Mouse (Mus musculus) MEL (cell line): ENCODE data around the gene Arl14ep. TPM values are rescaled to one million over a fixed set of nuclear protein-coding genes. Genes with fewer than 3 reads are reported as not detected.

Experiments
- DNase-seq: peaks from one replicate; pipeline ENCODE4 v3.0.0; 2011; ENCODE audit warnings: low read depth, low spot score
- H3K27ac ChIP-seq: 2 replicates; pipeline ENCODE4 v1.5.1; 2012; ENCODE audit warnings: low read depth, mild to moderate bottlenecking, control low read depth, low read length, moderate library complexity; ENCODE audit not compliant: control insufficient read depth
- H3K27me3 ChIP-seq, 2 experiments: fragments of 150-350 bp in 1 of 2; sonication (generic) in 1 of 2; 2 replicates each; pipeline ENCODE4 v1.6.1; 2012; ENCODE audit warnings: low read length in 2 of 2, mild to moderate bottlenecking in 2 of 2, improper control_type of control experiment in 1 of 2, moderate library complexity in 1 of 2; ENCODE audit not compliant: insufficient read depth in 2 of 2, control insufficient read depth in 1 of 2
- H3K36me3 ChIP-seq, 2 experiments: 2 replicates each; pipeline ENCODE4 v1.6.1; 2012 to 2014; ENCODE audit warnings: low read length in 2 of 2, improper control_type of control experiment in 1 of 2, inconsistent platforms in 1 of 2, mild to moderate bottlenecking in 1 of 2; ENCODE audit not compliant: insufficient read depth in 2 of 2, control insufficient read depth in 1 of 2
- H3K4me1 ChIP-seq, 2 experiments: fragments of 150-350 bp in 1 of 2; sonication (generic) in 1 of 2; 2 replicates each; pipeline ENCODE4 v1.6.1; 2012; ENCODE audit warnings: low read length in 2 of 2, improper control_type of control experiment in 1 of 2, mild to moderate bottlenecking in 1 of 2; ENCODE audit not compliant: insufficient read depth in 2 of 2, control insufficient read depth in 1 of 2
- H3K4me3 ChIP-seq, 2 experiments: fragments of 150-350 bp in 1 of 2; sonication (generic) in 1 of 2; 2 replicates each; pipeline ENCODE4 v1.5.1; 2012; ENCODE audit warnings: low read depth in 2 of 2, low read length in 2 of 2, mild to moderate bottlenecking in 2 of 2, moderate library complexity in 2 of 2, control low read depth in 1 of 2, improper control_type of control experiment in 1 of 2; ENCODE audit not compliant: control insufficient read depth in 1 of 2, insufficient read depth in 1 of 2
- H3K79me2 ChIP-seq: 2 replicates; pipeline ENCODE4 v1.6.1; 2012; ENCODE audit warnings: mild to moderate bottlenecking, low read length, moderate library complexity; ENCODE audit not compliant: control insufficient read depth, poor library complexity, insufficient read depth
- H3K9ac ChIP-seq: 2 replicates; pipeline ENCODE4 v1.6.1; 2012; ENCODE audit warnings: low read depth, mild to moderate bottlenecking, control low read depth, low read length, moderate library complexity; ENCODE audit not compliant: control insufficient read depth, poor library complexity, severe bottlenecking
- H3K9me3 ChIP-seq: fragments of 150-350 bp; sonication (generic); replicated peaks from 2 replicates; pipeline ENCODE4 v1.6.1; 2012; ENCODE audit warnings: mild to moderate bottlenecking, low read length, improper control_type of control experiment, moderate library complexity; ENCODE audit not compliant: insufficient read depth
- BHLHE40 ChIP-seq: IDR thresholded peaks from 2 replicates; pipeline ENCODE4 v1.6.1; 2012; ENCODE audit warnings: low read depth, mild to moderate bottlenecking, inconsistent platforms, low read length, improper control_type of control experiment, borderline replicate concordance
- CHD1 ChIP-seq: IDR thresholded peaks from 2 replicates; pipeline ENCODE4 v1.6.1; 2012; ENCODE audit warnings: low read depth, mild to moderate bottlenecking, inconsistent platforms, low read length, improper control_type of control experiment
- CHD2 ChIP-seq: IDR thresholded peaks from 2 replicates; pipeline ENCODE4 v1.6.1; 2011; ENCODE audit warnings: low read length, improper control_type of control experiment
- CTCF ChIP-seq, 3 experiments: IDR thresholded peaks in 2 of 3; conservative IDR thresholded peaks in 1 of 3; 2 replicates each; pipeline ENCODE4 v1.5.1; 2011 to 2012; ENCODE audit warnings: low read length in 3 of 3, low read depth in 2 of 3, mild to moderate bottlenecking in 2 of 3, improper control_type of control experiment in 1 of 3, inconsistent platforms in 1 of 3, mixed read lengths in 1 of 3, moderate library complexity in 1 of 3; ENCODE audit not compliant: control insufficient read depth in 1 of 3, insufficient read depth in 1 of 3, poor library complexity in 1 of 3, severe bottlenecking in 1 of 3
- E2F4 ChIP-seq: IDR thresholded peaks from 2 replicates; pipeline ENCODE4 v1.6.1; 2011; ENCODE audit warnings: low read depth, low read length, improper control_type of control experiment, borderline replicate concordance
- ELF1 ChIP-seq: IDR thresholded peaks from 2 replicates; pipeline ENCODE4 v1.6.1; 2014; ENCODE audit warnings: low read depth, mild to moderate bottlenecking, inconsistent platforms, low read length, improper control_type of control experiment, moderate library complexity
- EP300 ChIP-seq, 2 experiments: IDR thresholded peaks; 2 replicates each; pipeline ENCODE4 v1.6.1; 2011; ENCODE audit warnings: improper control_type of control experiment in 2 of 2, low read length in 2 of 2, low read depth in 1 of 2, mild to moderate bottlenecking in 1 of 2
- ETS1 ChIP-seq: IDR thresholded peaks from 2 replicates; pipeline ENCODE4 v1.6.1; 2012; ENCODE audit warnings: low read depth, mild to moderate bottlenecking, inconsistent platforms, low read length, improper control_type of control experiment, moderate library complexity
- GABPA ChIP-seq: IDR thresholded peaks from 2 replicates; pipeline ENCODE4 v1.6.1; 2012; ENCODE audit warnings: low read depth, mild to moderate bottlenecking, inconsistent platforms, low read length, improper control_type of control experiment, moderate library complexity
- GATA1 ChIP-seq: IDR thresholded peaks from 2 replicates; pipeline ENCODE4 v1.6.1; 2011; ENCODE audit warnings: low read depth, low read length, improper control_type of control experiment
- HCFC1 ChIP-seq: IDR thresholded peaks from 2 replicates; pipeline ENCODE4 v1.6.1; 2012; ENCODE audit warnings: low read depth, mild to moderate bottlenecking, inconsistent platforms, low read length, improper control_type of control experiment, moderate library complexity
- JUND ChIP-seq: IDR thresholded peaks from 2 replicates; pipeline ENCODE4 v1.6.1; 2011; ENCODE audit warnings: low read depth, mild to moderate bottlenecking, improper control_type of control experiment, low read length
- MAFK ChIP-seq: IDR thresholded peaks from 2 replicates; pipeline ENCODE4 v1.6.1; 2011; ENCODE audit warnings: low read depth, mild to moderate bottlenecking, low read length, improper control_type of control experiment, borderline replicate concordance
- MAX ChIP-seq: IDR thresholded peaks from 2 replicates; pipeline ENCODE4 v1.6.1; 2011; ENCODE audit warnings: low read length, improper control_type of control experiment
- MAZ ChIP-seq: IDR thresholded peaks from 2 replicates; pipeline ENCODE4 v1.6.1; 2012; ENCODE audit warnings: low read depth, mild to moderate bottlenecking, inconsistent platforms, low read length, improper control_type of control experiment
- MEF2A ChIP-seq: IDR thresholded peaks from 2 replicates; pipeline ENCODE4 v1.6.1; 2014; ENCODE audit warnings: low read depth, mild to moderate bottlenecking, inconsistent platforms, low read length, improper control_type of control experiment; ENCODE audit not compliant: poor library complexity, insufficient replicate concordance, severe bottlenecking; ENCODE audit errors: extremely low read depth
- MXI1 ChIP-seq: IDR thresholded peaks from 2 replicates; pipeline ENCODE4 v1.6.1; 2011; ENCODE audit warnings: mild to moderate bottlenecking, low read depth, low read length, improper control_type of control experiment
- MYB ChIP-seq: IDR thresholded peaks from 2 replicates; pipeline ENCODE4 v1.6.1; 2011; ENCODE audit warnings: mild to moderate bottlenecking, low read depth, low read length, improper control_type of control experiment
- NRF1 ChIP-seq: IDR thresholded peaks from 2 replicates; pipeline ENCODE4 v1.6.1; 2014; ENCODE audit warnings: low read depth, mild to moderate bottlenecking, inconsistent platforms, low read length, improper control_type of control experiment, moderate library complexity; ENCODE audit not compliant: poor library complexity, insufficient read depth, severe bottlenecking
- POLR2A ChIP-seq, 2 experiments: IDR thresholded peaks; 2 replicates each; pipeline ENCODE4 v1.6.1; 2011 to 2012; ENCODE audit warnings: low read length in 2 of 2, mild to moderate bottlenecking in 2 of 2, control low read depth in 1 of 2, improper control_type of control experiment in 1 of 2, low read depth in 1 of 2, moderate library complexity in 1 of 2; ENCODE audit not compliant: control insufficient read depth in 1 of 2, insufficient read depth in 1 of 2, poor library complexity in 1 of 2
- RCOR1 ChIP-seq: IDR thresholded peaks from 2 replicates; pipeline ENCODE4 v1.6.1; 2012; ENCODE audit warnings: low read depth, mild to moderate bottlenecking, inconsistent platforms, low read length, improper control_type of control experiment
- SIN3A ChIP-seq: IDR thresholded peaks from 2 replicates; pipeline ENCODE4 v1.6.1; 2012; ENCODE audit warnings: low read length, improper control_type of control experiment, inconsistent platforms
- SMC3 ChIP-seq: IDR thresholded peaks from 2 replicates; pipeline ENCODE4 v1.6.1; 2011; ENCODE audit warnings: low read depth, low read length, improper control_type of control experiment
- TAL1 ChIP-seq: IDR thresholded peaks from 2 replicates; pipeline ENCODE4 v1.6.1; 2012; ENCODE audit warnings: mild to moderate bottlenecking, inconsistent platforms, low read length, moderate library complexity, mixed read lengths
- TBP ChIP-seq: IDR thresholded peaks from 2 replicates; pipeline ENCODE4 v1.8.0; 2011; ENCODE audit warnings: low read depth, low read length, improper control_type of control experiment
- TCF12 ChIP-seq: IDR thresholded peaks from 2 replicates; pipeline ENCODE4 v1.6.1; 2014; ENCODE audit warnings: low read depth, mild to moderate bottlenecking, inconsistent platforms, low read length, improper control_type of control experiment, moderate library complexity
- USF2 ChIP-seq, 2 experiments: IDR thresholded peaks; 2 replicates each; pipeline ENCODE4 v1.6.1; 2011 to 2012; ENCODE audit warnings: improper control_type of control experiment in 2 of 2, low read length in 2 of 2, borderline replicate concordance in 1 of 2, inconsistent platforms in 1 of 2, low read depth in 1 of 2, mild to moderate bottlenecking in 1 of 2; ENCODE audit not compliant: insufficient read depth in 1 of 2
- ZKSCAN1 ChIP-seq: IDR thresholded peaks from 2 replicates; pipeline ENCODE4 v1.6.1; 2012; ENCODE audit warnings: low read depth, mild to moderate bottlenecking, inconsistent platforms, low read length, improper control_type of control experiment, moderate library complexity
- ZNF384 ChIP-seq: IDR thresholded peaks from 2 replicates; pipeline ENCODE4 v1.6.1; 2012; ENCODE audit warnings: low read depth, mild to moderate bottlenecking, inconsistent platforms, low read length, improper control_type of control experiment
- polyA plus RNA-seq, 2 experiments: library from polyadenylated mRNA; stranded (reverse) in 1 of 2; unstranded in 1 of 2; fragments of >175 nt in 1 of 2; fragments of >200 nt in 1 of 2; gene quantifications; 2 replicates each; pipeline versions ENCODE4 v1.2.1 to v1.2.4; 2012; ENCODE audit warnings: low replicate concordance in 2 of 2, low read depth in 1 of 2; ENCODE audit not compliant: insufficient read length in 2 of 2, insufficient read depth in 1 of 2, missing spikeins in 1 of 2
- total RNA-seq: library from RNA; depleted of rRNA; stranded (reverse); fragments of 300-350 nt; gene quantifications from 2 replicates; pipeline ENCODE4 v1.2.3, GENCODE M21; 2012

Gene Arl14ep
- total and polyA plus RNA-seq, 3 experiments: 26.2 to 105 (median 33.1) TPM

- TF ChIP-seq GABPA: peak; percentile 67; the same call in 1 of the 2 replicates
- peak; percentile 79 to 83 for TF ChIP-seq POLR2A (IDR thresholded peaks at IDR 0.05; ENCODE audit: control insufficient read depth in 1 of 2, insufficient read depth in 1 of 2, low read depth in 1 of 2, low read length in 2 of 2, poor library complexity in 1 of 2)
- no peak for TF ChIP-seq MYB
- TF ChIP-seq TAL1: no peak
- TF ChIP-seq CHD2: no peak
These were observed at the start of gene Arl14ep (continued) for GRCm38 (mm10) chr2:106973959-106974639.

GRCm38 (mm10) chr2:107022713-107023112, 48.5 kb upstream of the Arl14ep start:
- no peak for DNase-seq
- no peaks in the 10 kb centered on the region for H3K9me3 ChIP-seq
- no peaks in the 10 kb centered on the region for H3K79me2 ChIP-seq

DNA sequence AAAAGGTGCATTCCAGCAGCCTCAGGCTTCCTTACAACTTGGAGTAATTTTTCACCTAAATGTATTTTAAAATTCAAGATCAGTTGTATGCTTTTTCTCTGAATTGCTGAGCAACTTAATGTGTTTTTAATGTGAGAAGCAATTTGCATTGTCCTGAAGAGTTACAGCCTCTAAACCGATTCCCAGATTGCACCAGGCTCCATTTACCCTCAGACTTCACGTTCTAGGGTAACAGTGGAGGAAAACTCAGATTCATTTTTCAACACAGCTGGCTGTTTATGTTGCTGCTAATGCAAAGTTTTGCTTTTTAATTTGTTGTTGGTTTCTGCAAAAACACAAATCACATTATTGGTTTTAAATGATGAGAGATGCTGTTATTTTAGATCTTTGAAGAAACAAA, 45.1 kb upstream of the Arl14ep start:
- Histone ChIP-seq H3K9ac (no peak overlapping the region), H3K36me3 (no peaks in the 10 kb centered on the region), H3K9me3 (no peaks in the 10 kb centered on the region), H3K27me3 (peaks cover 3 to 6% of the 10 kb centered on the region in 2 experiments; a peak in 3 of 4 replicates), H3K27ac (no peak overlapping the region), H3K79me2 (no peaks in the 10 kb centered on the region), H3K4me3 (no peak overlapping the region), H3K4me1 (no peaks in the 10 kb centered on the region)
- TF ChIP-seq SIN3A (no peak), CHD1 (no peak), BHLHE40 (no peak), E2F4 (no peak), TAL1 (no peak), ZNF384 (no peak), MAX (no peak), EP300 (IDR thresholded peaks at IDR 0.05; ENCODE audit: low read depth in 1 of 2, low read length in 2 of 2) (no peak), MAFK (no peak), GABPA (no peak), ELF1 (no peak), TBP (no peak), GATA1 (no peak)
- no peak for DNase-seq

More at GRCm38 (mm10) chr2:107022713-107023112, 48.5 kb upstream of the Arl14ep start:
- Histone ChIP-seq H3K4me1 (no peaks in the 10 kb centered on the region; a peak in 1 of 4 replicates), H3K27me3 (peaks cover 3 to 13% of the 10 kb centered on the region in 2 experiments), H3K9ac (no peak overlapping the region), H3K4me3 (no peak overlapping the region), H3K27ac (no peak overlapping the region), H3K36me3 (no peaks in the 10 kb centered on the region)
- no peak for TF ChIP-seq SIN3A
- TF ChIP-seq TCF12: no peak
- TF ChIP-seq RCOR1: no peak
- TF ChIP-seq NRF1: no peak
- TF ChIP-seq MYB: no peak
- TF ChIP-seq CHD1: no peak
- no peak for TF ChIP-seq CTCF (IDR thresholded peaks at IDR 0.05 in 2 of 3, conservative IDR thresholded peaks at IDR 0.05 in 1 of 3; ENCODE audit: control insufficient read depth in 1 of 3, insufficient read depth in 1 of 3, low read depth in 2 of 3, low read length in 3 of 3, poor library complexity in 1 of 3, severe bottlenecking in 1 of 3)
- no peak for TF ChIP-seq MAZ
- no peak for TF ChIP-seq ZKSCAN1
- TF ChIP-seq JUND: no peak
- TF ChIP-seq GABPA: no peak
- TF ChIP-seq MXI1: no peak
- no peak for TF ChIP-seq SMC3
- no peak for TF ChIP-seq ZNF384
- TF ChIP-seq ETS1: no peak
- TF ChIP-seq USF2 (IDR thresholded peaks at IDR 0.05; ENCODE audit: borderline replicate concordance in 1 of 2, insufficient read depth in 1 of 2, low read depth in 1 of 2, low read length in 2 of 2): no peak
- no peak for TF ChIP-seq MEF2A
- TF ChIP-seq MAFK: no peak
- no peak for TF ChIP-seq HCFC1
